Mouse (Mus musculus): ENCODE results near the gene Cdhr3.

- TF ChIP-seq CTCF (IDR thresholded peaks at IDR 0.05; ENCODE audit: low read depth) (no peak), EP300 (IDR thresholded peaks at IDR 0.05; ENCODE audit: low read depth) (no peak)
Measured at GRCm38 (mm10) chr12:33021140-33021539, 71.5 kb downstream of the Cdhr3 start.

Measured in liver, embryonic 14.5 days (tissue).